Mouse (Mus musculus) spleen, adult 18-20 months (tissue): ENCODE measurements around the gene Mob3a.

Source experiments
- DNase-seq, 2 experiments: peaks; one replicate each; pipeline ENCODE4 v3.0.0; 2022; ENCODE audit warnings: mixed read lengths in 2 of 2

The Mob3a gene

DNA sequence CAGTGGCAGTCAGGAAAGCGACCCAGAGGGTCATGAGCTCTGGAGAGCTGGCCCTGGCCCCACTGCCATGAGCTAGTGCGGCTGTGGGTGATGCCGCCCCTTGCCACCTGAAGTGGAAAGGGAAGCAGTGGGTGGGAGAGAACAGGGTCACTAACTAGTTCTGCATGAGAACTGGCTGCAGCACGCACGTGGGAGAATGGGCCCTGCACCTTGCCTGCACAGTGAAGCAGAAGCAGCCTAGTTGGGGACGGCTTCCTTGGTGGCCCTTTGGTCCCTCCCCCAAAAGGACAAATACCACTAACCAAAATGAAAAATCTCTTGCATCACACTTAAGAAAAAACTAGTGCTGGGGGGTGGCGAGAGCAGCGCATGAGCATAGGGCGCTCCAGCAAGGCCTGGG, 3.2 kb downstream of the Mob3a start:
- DNase-seq = peak in 1 of 2 experiments; percentile 31

- DNase-seq = no peak
These were observed 4.0 kb downstream of the Mob3a start for GRCm38 (mm10) chr10:80697812-80698211.

- no peak for DNase-seq
These were observed 4.4 kb downstream of the Mob3a start for GRCm38 (mm10) chr10:80697393-80697787.

DNA sequence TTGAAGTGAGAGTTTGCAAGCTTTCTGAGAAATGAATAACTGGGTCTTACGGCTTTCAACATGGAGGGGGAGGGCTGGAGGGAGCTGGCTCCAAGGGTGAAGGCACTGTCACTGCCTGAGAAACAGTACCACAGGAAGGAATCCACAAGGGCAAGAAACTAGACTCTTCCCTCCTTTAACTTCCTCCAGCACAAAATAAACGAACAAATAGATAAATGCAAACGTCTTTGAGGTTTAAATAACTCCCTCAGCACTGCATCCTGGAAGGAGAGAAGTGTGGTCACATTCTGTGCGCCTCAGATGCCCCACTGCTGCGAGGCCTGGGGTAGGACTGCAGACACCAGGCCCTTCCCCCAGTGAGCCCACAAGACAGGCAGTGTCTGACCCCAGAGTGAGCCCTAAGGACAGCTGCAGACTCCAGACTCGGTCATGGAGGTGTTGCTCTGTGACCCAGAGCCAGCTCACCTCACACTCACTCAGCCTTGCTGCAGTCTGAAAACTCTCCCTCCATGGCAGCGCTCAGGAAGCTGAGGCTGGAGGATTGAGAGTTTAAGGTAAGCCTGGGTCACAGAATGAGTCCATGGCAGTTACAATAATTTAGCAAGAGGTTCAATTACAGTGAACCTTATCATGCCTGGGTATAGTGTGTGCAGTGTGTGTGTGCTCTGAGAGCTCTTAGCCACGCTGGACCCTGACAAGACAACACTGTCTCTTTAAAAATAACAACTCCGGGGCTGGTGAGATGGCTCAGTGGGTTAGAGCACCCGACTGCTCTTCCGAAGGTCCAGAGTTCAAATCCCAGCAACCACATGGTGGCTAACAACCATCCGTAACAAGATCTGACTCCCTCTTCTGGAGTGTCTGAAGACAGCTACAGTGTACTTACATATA, 5.0 kb downstream of the Mob3a start:
- DNase-seq = no peak

DNA sequence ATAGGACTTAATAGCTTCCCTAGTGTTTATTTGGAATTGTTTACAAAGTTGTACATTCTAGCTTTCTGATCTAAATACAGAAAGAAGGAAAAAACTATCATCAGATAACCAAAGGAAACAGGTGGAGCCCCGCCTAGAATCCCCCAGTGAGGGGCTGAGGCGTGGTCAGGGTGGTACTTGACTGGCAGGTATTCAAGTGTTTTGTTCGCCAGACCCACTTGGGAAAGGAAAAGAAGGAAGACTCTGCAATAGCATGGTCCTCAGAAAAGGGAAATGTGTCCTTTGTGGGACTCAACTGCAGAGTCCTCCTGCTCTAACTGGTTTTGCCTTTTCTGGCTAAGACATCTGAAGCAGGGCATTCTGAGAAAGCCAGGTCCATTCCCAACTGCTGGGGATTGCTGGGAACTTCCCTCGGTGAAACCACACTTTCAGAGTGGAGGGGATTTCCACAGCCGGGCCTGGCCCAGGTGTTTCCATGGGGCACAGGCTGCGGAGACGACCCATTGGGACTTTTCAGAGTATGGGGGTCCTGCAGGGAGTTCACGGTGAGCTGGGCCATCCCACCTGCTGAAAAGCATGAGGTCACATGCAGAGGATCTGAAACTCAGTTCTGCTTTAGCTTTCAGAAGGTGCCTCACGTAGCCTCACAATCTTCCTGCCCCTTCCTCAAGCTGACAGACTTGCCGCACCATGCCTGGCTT, 5.8 kb downstream of the Mob3a start:
- peak; percentile 46 to 54 for DNase-seq

- peak; percentile 72 to 86 for DNase-seq
These were observed 6.6 kb downstream of the Mob3a start for GRCm38 (mm10) chr10:80695186-80695585.

DNA sequence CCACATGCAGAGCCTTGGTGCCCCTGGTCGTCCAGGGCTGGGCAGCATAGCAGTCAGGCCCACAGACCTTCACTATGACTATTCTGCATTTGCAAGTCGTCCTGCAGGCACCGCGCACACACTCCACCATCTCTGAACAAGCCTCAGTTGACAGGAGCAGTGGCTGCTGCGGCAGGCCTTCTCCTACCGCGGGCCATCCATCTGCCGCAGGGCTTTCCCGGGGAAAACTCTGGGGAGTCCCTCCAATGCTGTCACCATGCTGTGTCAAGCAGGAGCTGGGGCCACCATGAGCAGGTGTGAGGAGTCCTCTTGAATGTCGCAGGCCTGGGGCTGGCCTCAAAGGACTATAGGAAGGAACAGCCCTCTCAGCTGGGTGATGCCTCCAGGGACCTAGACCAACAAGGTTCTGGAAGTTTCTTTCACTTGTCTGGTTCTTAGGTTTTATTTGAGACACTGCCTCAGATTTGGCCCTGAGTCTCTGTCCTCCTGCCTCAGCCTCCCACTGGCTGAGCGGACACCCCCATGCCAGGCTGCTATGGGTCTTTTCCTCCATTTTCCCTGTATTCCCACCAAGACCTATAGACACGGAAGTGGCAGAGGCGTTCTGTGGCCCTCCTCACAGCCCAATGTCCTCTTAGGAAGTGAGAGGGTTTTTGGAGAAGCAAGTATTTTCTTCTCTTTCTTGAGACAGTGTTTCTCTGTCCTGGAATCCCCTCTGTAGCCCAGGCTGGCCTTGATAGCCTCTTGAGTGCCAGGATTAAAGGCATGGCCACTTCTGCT, 7.4 kb downstream of the Mob3a start:
- no peak for DNase-seq

GRCm38 (mm10) chr10:80693401-80694045, 8.3 kb downstream of the Mob3a start:
- DNase-seq = no peak

- peak; percentile 53 to 65 for DNase-seq
These were observed 9.3 kb downstream of the Mob3a start for GRCm38 (mm10) chr10:80692249-80693165.

DNA sequence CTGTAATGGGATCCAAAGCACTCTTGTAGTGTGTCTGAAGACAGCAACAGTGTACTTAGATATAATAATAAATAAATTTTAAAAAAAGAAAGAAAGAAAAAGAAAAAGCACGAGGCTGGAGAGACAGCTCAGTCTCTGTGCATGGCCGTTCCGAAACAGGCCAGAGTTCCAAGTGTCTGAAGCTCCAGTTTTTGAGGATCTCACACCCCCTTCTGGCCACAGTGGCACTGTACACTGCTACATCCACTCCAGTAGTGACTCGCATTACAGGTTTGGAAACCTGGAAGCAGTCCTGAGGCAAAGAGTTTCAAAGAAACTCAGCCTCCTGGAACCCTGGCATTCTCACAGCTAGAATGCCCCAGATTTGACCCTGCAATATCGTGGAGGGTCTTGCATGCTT, 13.9 kb downstream of the Mob3a start:
- peak in 1 of 2 experiments; percentile 59 for DNase-seq

- DNase-seq = no peak
These were observed 15.2 kb downstream of the Mob3a start for GRCm38 (mm10) chr10:80686617-80687016.

DNA sequence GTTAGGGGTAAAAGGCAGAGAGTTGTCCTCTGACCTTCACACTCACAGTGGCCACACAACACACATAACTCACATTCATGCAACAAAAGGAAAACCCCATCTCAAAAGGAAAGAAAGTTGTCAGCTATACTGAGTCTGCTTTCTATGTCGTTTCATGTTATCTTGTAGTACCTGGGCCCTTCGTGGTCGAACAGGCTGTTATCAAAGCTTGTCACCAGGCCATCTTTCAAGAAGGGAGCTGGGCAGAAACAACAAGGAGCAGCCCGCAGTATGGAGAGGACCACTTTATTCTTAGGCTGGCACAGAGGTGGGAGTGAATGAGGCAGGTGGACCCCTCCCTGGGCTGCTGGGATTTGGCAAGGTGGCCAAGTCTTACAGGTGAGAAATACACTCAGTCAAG, 16.8 kb downstream of the Mob3a start:
- no peak for DNase-seq

DNA sequence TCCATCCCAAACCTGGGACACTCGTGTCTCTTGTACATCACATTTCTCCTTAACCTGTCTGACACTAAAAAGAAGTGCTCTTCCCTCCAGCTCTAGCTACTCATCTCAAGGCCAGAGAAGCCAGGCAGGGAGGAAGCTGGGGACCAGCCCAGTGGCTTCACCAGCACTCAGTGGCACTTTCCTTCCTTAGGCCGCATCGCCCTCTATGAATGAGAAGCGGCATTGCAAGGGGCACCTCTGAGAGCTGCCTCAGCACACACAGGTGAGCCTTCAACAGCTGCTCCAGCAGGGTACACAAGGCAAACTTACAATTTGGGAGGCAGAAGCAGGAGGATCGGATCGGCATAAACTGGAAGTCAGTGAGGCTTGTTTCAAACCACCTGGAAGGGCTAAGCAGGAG, 17.6 kb downstream of the Mob3a start:
- DNase-seq = peak; percentile 74 to 76

DNA sequence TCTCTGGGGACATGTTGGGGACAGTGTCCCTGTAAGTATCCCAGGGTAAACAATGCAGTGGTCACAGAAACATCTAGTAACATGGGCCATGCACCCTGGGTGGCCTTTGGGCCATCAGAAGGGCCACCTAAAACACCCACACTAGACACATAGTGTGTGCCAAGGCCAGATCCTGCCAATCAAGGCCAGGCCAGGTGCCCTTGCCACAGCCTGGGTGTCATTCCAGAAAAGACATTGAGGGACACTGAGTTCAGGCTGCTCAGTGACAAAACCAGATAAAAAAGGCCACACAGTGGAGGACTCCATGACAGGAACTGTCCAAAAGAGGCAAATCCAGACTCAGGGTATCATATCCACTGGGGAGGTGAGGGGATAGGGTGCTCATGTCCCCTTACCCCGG, 18.1 kb downstream of the Mob3a start:
- DNase-seq = no peak

DNA sequence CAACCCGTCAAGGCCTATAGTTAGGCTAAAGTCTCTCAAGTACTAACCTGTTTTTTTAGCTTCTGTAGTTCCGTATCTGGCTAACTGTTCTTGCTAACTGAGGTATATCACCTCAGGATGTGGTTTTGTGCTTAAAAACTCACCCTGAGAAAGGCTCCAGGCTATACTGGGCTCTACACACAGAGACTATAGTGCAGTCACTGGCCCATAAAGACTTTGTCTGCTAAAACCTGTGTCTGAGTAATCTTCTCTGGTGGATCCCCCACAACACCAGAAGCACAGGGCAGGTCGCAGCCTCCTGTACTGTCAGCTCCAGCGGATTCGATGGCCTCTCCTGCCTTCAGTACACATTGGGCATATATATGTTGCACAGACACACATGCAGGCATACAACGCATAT, 19.8 kb downstream of the Mob3a start:
- DNase-seq = peak in 1 of 2 experiments; percentile 47

GRCm38 (mm10) chr10:80680260-80680696, 21.5 kb downstream of the Mob3a start:
- no peak for DNase-seq

DNA sequence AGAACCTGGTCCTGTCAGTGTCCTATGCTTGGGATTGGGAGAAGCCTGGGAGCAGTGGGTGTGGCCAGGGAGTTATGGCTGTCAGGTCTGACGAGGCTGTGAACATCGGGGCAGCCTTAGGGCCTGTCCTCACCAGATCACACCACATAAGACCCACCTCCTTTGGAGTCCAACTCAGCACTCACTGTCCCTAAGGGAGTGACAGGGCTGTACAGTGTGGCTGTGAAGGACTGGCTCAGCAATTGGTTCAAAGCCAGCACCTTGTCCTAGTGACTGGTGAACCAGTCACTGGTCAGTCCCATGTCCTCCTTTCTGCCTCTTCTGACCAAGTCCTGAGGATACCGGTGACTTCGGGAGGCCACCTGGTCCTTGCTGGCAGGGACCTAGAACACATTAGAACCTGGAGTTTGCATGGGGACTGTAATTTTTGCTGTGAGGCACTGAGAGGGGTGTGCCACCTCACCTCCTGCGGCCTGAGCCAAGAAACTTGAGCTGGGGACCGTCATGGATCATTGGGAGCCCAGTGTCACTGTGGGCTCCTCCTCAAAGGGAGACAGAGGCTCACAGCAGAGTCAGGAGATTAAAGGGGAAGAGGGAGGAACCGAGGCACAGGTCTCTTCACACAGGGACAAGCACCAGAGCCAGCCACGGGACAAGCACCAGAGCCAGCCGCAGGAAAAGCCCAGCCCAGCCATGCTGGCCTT, 22.1 kb downstream of the Mob3a start:
- no peak for DNase-seq

- DNase-seq = no peak
These were observed 23.0 kb downstream of the Mob3a start for GRCm38 (mm10) chr10:80678601-80679377.

- DNase-seq = peak; percentile 87 to 90
These were observed 23.8 kb downstream of the Mob3a start, which contains the start of gene Mknk2 for GRCm38 (mm10) chr10:80677942-80678436. TSS of gene Mknk2 (minus strand) at chr10:80678112.
